In the genomic region with DNA sequence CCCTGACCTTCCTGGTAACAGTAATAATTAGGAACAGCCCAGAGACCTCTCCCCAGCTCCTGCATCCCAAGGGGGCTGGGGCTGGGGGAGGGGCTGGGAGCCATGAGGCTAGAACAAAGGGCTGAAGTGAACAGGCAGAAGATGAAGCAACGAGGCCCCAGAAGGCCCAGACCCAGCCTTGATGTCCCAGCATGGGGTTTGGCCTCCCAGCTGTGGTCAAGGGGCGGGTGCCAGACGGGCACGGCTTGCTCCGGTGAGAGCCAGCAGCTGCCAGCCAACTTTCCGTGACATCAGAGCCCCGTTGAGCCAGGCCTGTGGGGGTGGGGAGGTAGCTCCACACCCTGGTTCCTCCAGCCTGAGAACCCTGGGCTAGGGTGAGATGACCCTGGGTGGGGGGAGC, we compare ENCODE assay signal across 10 mouse cellular contexts. TPM values are rescaled to one million over a fixed set of nuclear protein-coding genes. Genes with fewer than 3 reads are reported as not detected.
DNase-seq lines count a peak whose midpoint lies in the region; ATAC-seq and TF ChIP-seq lines count a peak whose summit lies in the region.
"Had no signal": no experiment of that assay in that cellular context is flagged by ENCODE, and none has a peak within 500 bp of the region (broad histone marks: within the 10 kb centered on the region; RNA-seq: fewer than 3 reads in every experiment).

No protein-coding gene starts in this region.

- no peaks in the 10 kb centered on the region for H3K9me3 ChIP-seq in hindbrain, postnatal 0 days (ENCODE audit: low read length)
- no peaks in the 10 kb centered on the region for H3K9me3 ChIP-seq in hindbrain, embryonic 12.5 days (replicated peaks)
- no peaks in the 10 kb centered on the region for H3K9me3 ChIP-seq in limb, embryonic 14.5 days (ENCODE audit: control insufficient read depth, low read length)
- H3K9me3 ChIP-seq in midbrain, embryonic 14.5 days (ENCODE audit: control insufficient read depth, low read length): no peaks in the 10 kb centered on the region
- H3K9me3 ChIP-seq: intestine, embryonic 15.5 days had no signal

- whole genome bisulfite sequencing in hindbrain, postnatal 0 days: 27% methylated on average over 7 of the region's 7 CpGs
- WGBS in hindbrain, embryonic 12.5 days: 23% methylated on average over 7 of the region's 7 CpGs
- WGBS in limb, embryonic 14.5 days: 42% methylated on average over 7 of the region's 7 CpGs
- WGBS in midbrain, embryonic 14.5 days: 44% methylated on average over 7 of the region's 7 CpGs

- no peak for DNase-seq in hindbrain, postnatal 0 days (ENCODE audit: low spot score)
- DNase-seq in adrenal gland, adult 2 months: peak; percentile 84
- DNase-seq in heart, adult 9 months (ENCODE audit: low spot score in 2 of 2): peak; percentile 57 to 79
- DNase-seq in limb, embryonic 14.5 days (ENCODE audit: low spot score): peak; percentile 24
- no peak for DNase-seq in layer of hippocampus, adult 11-12 months (ENCODE audit: low spot score)
- no peak for DNase-seq in midbrain, embryonic 14.5 days
- DNase-seq: cerebellum, adult 18-20 months had no signal

- no peak for TF ChIP-seq POLR2A in limb, embryonic 14.5 days (IDR thresholded peaks at IDR 0.05; ENCODE audit: borderline replicate concordance, extremely low read depth, insufficient read depth, insufficient read length)

- H3K4me2 ChIP-seq in hindbrain, postnatal 0 days (ENCODE audit: low read depth, low read length): no peak overlapping the region
- no peak overlapping the region for H3K4me2 ChIP-seq in hindbrain, embryonic 12.5 days (replicated peaks)
- no peak overlapping the region for H3K4me2 ChIP-seq in limb, embryonic 14.5 days (replicated peaks; ENCODE audit: low read depth, low read length, severe bottlenecking)
- H3K4me2 ChIP-seq in midbrain, embryonic 14.5 days (ENCODE audit: low read length): no peak overlapping the region
- H3K4me2 ChIP-seq: intestine, embryonic 15.5 days had no signal

- no peak overlapping the region for H3K4me3 ChIP-seq in hindbrain, postnatal 0 days (ENCODE audit: low read length)
- no peak overlapping the region for H3K4me3 ChIP-seq in hindbrain, embryonic 12.5 days
- H3K4me3 ChIP-seq in limb, embryonic 14.5 days (replicated peaks; ENCODE audit: low read length): no peak overlapping the region
- no peak overlapping the region for H3K4me3 ChIP-seq in midbrain, embryonic 14.5 days (replicated peaks; ENCODE audit: low read depth, low read length)
- H3K4me3 ChIP-seq: intestine, embryonic 15.5 days had no signal

- TF ChIP-seq CTCF in hindbrain, postnatal 0 days (IDR thresholded peaks at IDR 0.05; ENCODE audit: low read depth): no peak

- no peaks in the 10 kb centered on the region for H3K4me1 ChIP-seq in hindbrain, postnatal 0 days (ENCODE audit: insufficient read depth, low read length)
- H3K4me1 ChIP-seq in hindbrain, embryonic 12.5 days: peaks cover 10% of the 10 kb centered on the region
- peaks cover 18% of the 10 kb centered on the region for H3K4me1 ChIP-seq in limb, embryonic 14.5 days (ENCODE audit: control insufficient read depth, insufficient read depth, low read length)
- H3K4me1 ChIP-seq in midbrain, embryonic 14.5 days (ENCODE audit: control insufficient read depth, insufficient read depth, low read length): no peaks in the 10 kb centered on the region
- H3K4me1 ChIP-seq: intestine, embryonic 15.5 days had no signal

- H3K9ac ChIP-seq in hindbrain, postnatal 0 days (replicated peaks; ENCODE audit: low read length): no peak overlapping the region
- H3K9ac ChIP-seq in hindbrain, embryonic 12.5 days: no peak overlapping the region
- no peak overlapping the region for H3K9ac ChIP-seq in limb, embryonic 14.5 days (ENCODE audit: low read depth, low read length, severe bottlenecking)
- no peak overlapping the region for H3K9ac ChIP-seq in midbrain, embryonic 14.5 days (replicated peaks; ENCODE audit: low read length)
- H3K9ac ChIP-seq: intestine, embryonic 15.5 days had no signal

- no peaks in the 10 kb centered on the region for H3K36me3 ChIP-seq in hindbrain, postnatal 0 days (ENCODE audit: insufficient read depth, low read length)
- H3K36me3 ChIP-seq in hindbrain, embryonic 12.5 days: no peaks in the 10 kb centered on the region
- H3K36me3 ChIP-seq in limb, embryonic 14.5 days (ENCODE audit: control insufficient read depth, insufficient read depth, low read length): no peaks in the 10 kb centered on the region
- H3K36me3 ChIP-seq in midbrain, embryonic 14.5 days (ENCODE audit: control insufficient read depth, insufficient read depth, low read length): no peaks in the 10 kb centered on the region
- H3K36me3 ChIP-seq: intestine, embryonic 15.5 days had no signal

- H3K27ac ChIP-seq in hindbrain, postnatal 0 days: no peak overlapping the region
- no peak overlapping the region for H3K27ac ChIP-seq in hindbrain, embryonic 12.5 days
- H3K27ac ChIP-seq in limb, embryonic 14.5 days (replicated peaks; ENCODE audit: low read depth, low read length): no peak overlapping the region
- no peak overlapping the region for H3K27ac ChIP-seq in midbrain, embryonic 14.5 days (replicated peaks; ENCODE audit: low read depth, low read length)
- H3K27ac ChIP-seq: intestine, embryonic 15.5 days had no signal

- H3K27me3 ChIP-seq in hindbrain, postnatal 0 days (ENCODE audit: insufficient read depth, low read length): no peaks in the 10 kb centered on the region
- no peaks in the 10 kb centered on the region for H3K27me3 ChIP-seq in hindbrain, embryonic 12.5 days
- no peaks in the 10 kb centered on the region for H3K27me3 ChIP-seq in limb, embryonic 14.5 days (ENCODE audit: control insufficient read depth, insufficient read depth, low read length)
- no peaks in the 10 kb centered on the region for H3K27me3 ChIP-seq in midbrain, embryonic 14.5 days (ENCODE audit: control insufficient read depth, insufficient read depth, low read length)
- H3K27me3 ChIP-seq: intestine, embryonic 15.5 days had no signal

- peak; percentile 38; the same call in 1 of the 2 replicates for ATAC-seq in hindbrain, postnatal 0 days
- ATAC-seq in hindbrain, embryonic 12.5 days (ENCODE audit: low FRiP score): no peak
- no peak for ATAC-seq in limb, embryonic 14.5 days (ENCODE audit: low FRiP score, low read depth)
- no peak for ATAC-seq in granulocyte monocyte progenitor cell, adult 5-6 weeks (replicated peaks; ENCODE audit: poor library complexity, severe bottlenecking)
- no peak for ATAC-seq in midbrain, embryonic 14.5 days (ENCODE audit: low FRiP score, low TSS enrichment)
- ATAC-seq: intestine, embryonic 15.5 days had no signal

RNA-seq across cellular contexts. Expression of a gene that starts 7.3 kb away (rescaled TPM):
- total RNA-seq in hindbrain, postnatal 0 days (2014; rRNA removed): not detected in 2 replicates
- not detected in 2 replicates for polyA plus RNA-seq in hindbrain, postnatal 0 days (2015; fragmentation: Nextera tagmentation; extraction: Ambion mirVana)
- not detected in 2 replicates for polyA plus RNA-seq in hindbrain, embryonic 12.5 days (2016; fragmentation: Nextera tagmentation; extraction: Ambion mirVana)
- total RNA-seq in adrenal gland, adult 2 months (2021): not detected
- polyA plus RNA-seq in adrenal gland, adult 2 months (2012; rRNA removed): not detected in 2 replicates
- polyA plus RNA-seq in limb, embryonic 14.5 days (2012; rRNA removed): 0.03 TPM in 1 of 2 replicates, not detected in the other
- polyA plus RNA-seq in limb, embryonic 14.5 days (2014; fragmentation: Nextera tagmentation; extraction: Ambion mirVana): not detected in 2 replicates
- total RNA-seq in granulocyte monocyte progenitor cell, adult 5-6 weeks (2014; fragmentation: Nextera tagmentation): not detected in 2 replicates
- total RNA-seq in granulocyte monocyte progenitor cell, adult 5-6 weeks (2017): not detected in 2 replicates
- polyA plus RNA-seq in midbrain, embryonic 14.5 days (2014; fragmentation: Nextera tagmentation; extraction: Ambion mirVana): not detected in 2 replicates
- polyA plus RNA-seq: intestine, embryonic 15.5 days had no signal

Comparison
In these comparisons a context has a peak if more than half of its experiments do, and no peak if none do; other contexts are left out.
1. DNase-seq: peak in adrenal gland, adult 2 months (single experiment), heart, adult 9 months (2 of 2) and limb, embryonic 14.5 days (single experiment); none in hindbrain, postnatal 0 days (single experiment), layer of hippocampus, adult 11-12 months (single experiment) and midbrain, embryonic 14.5 days (single experiment).